Mouse (Mus musculus) C2C12 (cell line): ENCODE measurements around the gene Nptxr. TPM values are rescaled to one million over a fixed set of nuclear protein-coding genes. Genes with fewer than 3 reads are reported as not detected.
"Not testable (repeated sequence)": the region's sequence is repeated elsewhere in the genome, so short reads cannot be mapped to it uniquely, and the experiment has no call there.

Source experiments
- H3K27me3 ChIP-seq: one replicate; pipeline ENCODE4 v1.6.1; 2011; ENCODE audit not compliant: control insufficient read depth, insufficient read depth, insufficient read length
- H3K36me3 ChIP-seq: one replicate; pipeline ENCODE4 v1.6.1; 2011; ENCODE audit not compliant: control insufficient read depth, insufficient read depth
- H3K4me3 ChIP-seq: one replicate; pipeline ENCODE4 v1.5.1; 2011; ENCODE audit warnings: mild to moderate bottlenecking, control low read depth; ENCODE audit not compliant: poor library complexity, insufficient read depth, severe bottlenecking
- H3K79me2 ChIP-seq: one replicate; pipeline ENCODE4 v1.6.1; 2011; ENCODE audit not compliant: control insufficient read depth, insufficient read depth
- H3K79me3 ChIP-seq: one replicate; pipeline ENCODE4 v1.6.1; 2011; ENCODE audit warnings: low read depth, control low read depth
- H3ac ChIP-seq: one replicate; pipeline ENCODE3; 2011; ENCODE audit warnings: low read depth; ENCODE audit not compliant: control insufficient read depth, insufficient read length
- CEBPB ChIP-seq: IDR thresholded peaks from one replicate; pipeline ENCODE4 v1.6.1; 2011; ENCODE audit warnings: low read depth, mild to moderate bottlenecking, control low read depth, moderate library complexity
- CTCF ChIP-seq: IDR thresholded peaks from one replicate; pipeline ENCODE4 v1.5.1; 2011; ENCODE audit not compliant: control insufficient read depth, insufficient read depth, insufficient read length
- FOSL1 ChIP-seq: IDR thresholded peaks from one replicate; pipeline ENCODE4 v1.8.0; 2011; ENCODE audit warnings: mild to moderate bottlenecking, low read length; ENCODE audit not compliant: poor library complexity, insufficient read depth, severe bottlenecking
- MAX ChIP-seq: IDR thresholded peaks from one replicate; pipeline ENCODE4 v1.6.1; 2011; ENCODE audit warnings: mild to moderate bottlenecking, control low read depth
- MYOD1 ChIP-seq: IDR thresholded peaks from one replicate; pipeline ENCODE4 v1.6.1; 2011; ENCODE audit warnings: low read depth; ENCODE audit not compliant: control insufficient read depth, insufficient read length
- MYOG ChIP-seq: IDR thresholded peaks from one replicate; pipeline ENCODE4 v1.6.1; 2011; ENCODE audit not compliant: control insufficient read depth, insufficient read length; ENCODE audit errors: extremely low read depth
- USF1 ChIP-seq: IDR thresholded peaks from one replicate; pipeline ENCODE4 v1.6.1; 2011; ENCODE audit warnings: low read depth, mild to moderate bottlenecking, control low read depth, moderate library complexity
- polyA plus RNA-seq: library from polyadenylated mRNA; unstranded; fragments of >200 nt; fragmentation: generic; extraction: Trizol; gene quantifications from one replicate; pipeline ENCODE4 v1.2.1, GENCODE M21; 2012; ENCODE audit warnings: missing spikeins

The Nptxr gene
- polyA plus RNA-seq, 1 experiment, result 26.6 TPM

DNA sequence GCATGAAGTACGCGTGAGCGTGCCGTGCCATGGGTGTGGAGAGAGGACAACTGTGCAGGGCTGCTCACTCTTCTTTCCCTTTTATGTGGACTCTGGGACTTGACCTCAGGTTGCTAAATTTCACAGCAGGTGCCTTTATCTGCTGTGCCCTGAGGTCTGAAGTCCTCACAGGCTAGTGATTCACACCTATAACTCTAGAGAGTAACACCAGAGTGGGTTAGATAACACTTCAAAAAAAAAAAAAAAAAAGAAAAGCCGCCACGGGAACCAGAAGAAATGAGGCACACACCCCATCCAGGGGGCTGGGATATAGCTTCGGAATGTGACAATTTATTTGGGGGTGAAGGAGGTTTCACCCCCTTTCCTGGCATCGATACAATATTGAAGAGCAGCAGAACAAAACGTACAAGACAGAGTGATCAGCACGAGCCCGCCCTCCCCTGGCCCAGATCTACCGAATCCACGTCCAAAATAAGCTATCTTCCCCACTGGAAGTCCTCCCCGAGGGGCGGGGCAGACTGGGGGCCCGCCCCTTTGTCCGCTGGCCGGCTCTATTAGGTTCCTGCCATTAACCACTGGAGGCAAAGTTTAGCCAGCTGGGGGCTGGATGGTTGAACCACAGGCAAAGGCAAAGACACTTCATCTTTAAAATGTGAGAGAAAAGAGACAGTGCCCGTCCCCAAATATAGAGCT lies 19.2 kb upstream of the Nptxr start:
- TF ChIP-seq MYOG, result no peak
- no peak for TF ChIP-seq FOSL1
- no peak for TF ChIP-seq CEBPB
- no peak for TF ChIP-seq CTCF
- H3ac ChIP-seq, result no peak overlapping the region
- H3K27me3 ChIP-seq, result no peaks in the 10 kb centered on the region
- H3K4me3 ChIP-seq, result no peak overlapping the region
- H3K79me2 ChIP-seq, result peaks cover 6% of the 10 kb centered on the region
- H3K79me3 ChIP-seq, result no peaks in the 10 kb centered on the region
- peaks cover 37% of the 10 kb centered on the region for H3K36me3 ChIP-seq

DNA sequence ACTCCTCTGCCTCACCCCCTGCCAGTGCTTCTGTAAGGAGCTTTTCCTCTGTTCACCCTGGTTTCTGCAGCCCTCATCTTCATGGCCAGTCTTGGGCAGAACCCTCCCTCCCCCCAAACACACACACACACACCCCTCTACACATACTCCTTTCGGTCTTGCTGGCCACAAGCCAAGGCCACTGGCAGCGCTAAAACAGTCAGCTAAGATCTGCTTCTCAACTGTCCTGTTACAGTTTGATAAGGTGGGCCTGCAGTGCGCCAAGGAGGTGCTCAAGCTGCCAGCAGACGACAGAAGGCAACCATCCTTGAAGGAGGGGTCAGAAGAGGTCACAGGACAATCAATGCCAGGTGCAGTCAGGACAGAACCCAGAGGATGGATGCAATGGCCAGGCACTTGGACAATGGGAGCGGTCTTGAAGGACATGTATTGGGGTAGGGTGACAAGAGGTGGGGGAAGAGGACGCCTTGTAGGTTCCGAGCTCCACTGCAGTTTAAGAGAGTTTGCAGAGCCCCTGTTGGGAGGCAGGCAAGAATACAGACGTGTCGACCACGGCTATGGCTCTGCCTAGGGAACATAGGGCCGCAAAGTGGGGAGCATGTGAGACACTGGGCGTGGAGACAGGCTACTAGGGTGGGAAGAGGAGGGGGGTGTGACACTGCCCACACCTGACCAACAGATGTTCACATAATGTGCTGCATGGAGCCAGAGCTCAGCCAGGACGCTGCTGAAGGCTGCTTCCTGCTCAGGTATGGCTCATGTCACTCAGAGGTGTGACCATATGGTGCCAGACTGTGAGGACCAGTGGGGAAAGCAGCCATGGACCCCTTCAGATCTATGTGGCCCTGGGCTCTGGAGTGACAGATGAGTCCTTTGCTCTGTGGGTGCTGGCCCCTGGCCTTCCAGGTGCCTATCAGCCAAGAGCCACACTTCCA lies 18.0 kb upstream of the Nptxr start:
- H3K79me2 ChIP-seq, result peaks cover 6% of the 10 kb centered on the region
- H3K4me3 ChIP-seq, result no peak overlapping the region
- H3ac ChIP-seq, result no peak overlapping the region
- H3K36me3 ChIP-seq, result peaks cover 27% of the 10 kb centered on the region
- no peak for TF ChIP-seq MYOD1
- TF ChIP-seq USF1, result no peak
- TF ChIP-seq CTCF, result no peak
- TF ChIP-seq CEBPB, result no peak
- no peak for TF ChIP-seq FOSL1
- no peak for TF ChIP-seq MAX
- no peak for TF ChIP-seq MYOG
- H3K27me3 ChIP-seq, result no peaks in the 10 kb centered on the region
- no peaks in the 10 kb centered on the region for H3K79me3 ChIP-seq

DNA sequence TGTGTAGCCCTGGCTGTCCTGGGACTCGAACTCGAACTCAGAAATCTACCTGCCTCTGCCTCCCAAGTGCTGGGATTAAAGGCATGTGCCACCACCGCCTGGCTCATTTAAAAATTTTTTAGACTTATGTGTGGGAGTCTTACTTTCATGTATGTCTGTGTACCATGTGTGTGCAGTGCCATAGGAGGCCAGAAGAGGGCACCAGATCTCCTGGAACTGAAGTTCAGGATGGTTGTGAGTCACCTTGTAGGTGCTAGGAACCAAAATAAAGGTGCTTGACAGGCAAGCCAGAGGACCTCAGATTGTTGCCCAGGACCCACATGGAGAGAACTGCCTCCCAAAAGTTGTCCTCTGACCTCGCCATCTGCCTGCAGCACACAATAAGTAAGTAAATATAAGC lies 13.8 kb upstream of the Nptxr start:
- H3ac ChIP-seq, result no peak overlapping the region
- H3K79me2 ChIP-seq, result no peaks in the 10 kb centered on the region
- no peaks in the 10 kb centered on the region for H3K27me3 ChIP-seq
- H3K4me3 ChIP-seq, result no peak overlapping the region
- no peaks in the 10 kb centered on the region for H3K79me3 ChIP-seq
- TF ChIP-seq CEBPB, result no peak
- no peak for TF ChIP-seq MAX
- no peak for TF ChIP-seq MYOG
- no peak for TF ChIP-seq MYOD1
- no peak for TF ChIP-seq FOSL1
- no peak for TF ChIP-seq USF1
- TF ChIP-seq CTCF, result no peak
- H3K36me3 ChIP-seq, result peaks cover 11% of the 10 kb centered on the region

DNA sequence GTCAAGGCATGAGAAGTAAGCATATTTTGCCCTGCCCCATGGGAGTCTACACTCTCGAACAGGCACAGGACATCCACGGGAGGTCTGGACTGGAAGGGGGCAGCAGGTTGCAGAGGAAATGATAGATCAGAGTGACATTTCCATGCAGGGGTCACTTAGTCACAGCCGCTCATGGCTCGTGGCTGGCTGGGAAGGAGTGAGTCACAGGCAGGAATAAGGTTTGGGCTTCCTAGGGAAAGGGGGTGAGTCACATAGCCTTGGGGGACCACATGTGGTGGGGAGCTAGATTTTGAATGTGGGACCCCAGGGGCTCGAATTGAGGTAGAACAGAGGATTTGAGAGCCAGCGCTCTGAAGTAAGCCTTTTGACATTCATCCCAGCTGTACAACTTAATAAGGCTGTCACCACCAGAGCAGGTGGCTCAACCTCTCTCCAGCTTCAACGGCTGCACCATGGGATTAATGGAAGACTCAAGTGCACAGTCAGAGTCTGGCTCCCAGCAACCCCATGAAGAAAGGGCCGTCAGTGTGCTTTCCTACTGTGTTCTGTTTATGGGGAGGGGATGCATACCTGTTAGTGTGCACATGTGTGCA lies 9.2 kb upstream of the Nptxr start:
- no peaks in the 10 kb centered on the region for H3K27me3 ChIP-seq
- no peak overlapping the region for H3ac ChIP-seq
- H3K79me3 ChIP-seq, result no peaks in the 10 kb centered on the region
- H3K79me2 ChIP-seq, result no peaks in the 10 kb centered on the region
- TF ChIP-seq CTCF (no peak), MYOD1 (peak; percentile 83), USF1 (peak; percentile 54), MYOG (no peak), CEBPB (no peak), MAX (peak; percentile 69), FOSL1 (peak; percentile 85)
- no peaks in the 10 kb centered on the region for H3K36me3 ChIP-seq
- no peak overlapping the region for H3K4me3 ChIP-seq

DNA sequence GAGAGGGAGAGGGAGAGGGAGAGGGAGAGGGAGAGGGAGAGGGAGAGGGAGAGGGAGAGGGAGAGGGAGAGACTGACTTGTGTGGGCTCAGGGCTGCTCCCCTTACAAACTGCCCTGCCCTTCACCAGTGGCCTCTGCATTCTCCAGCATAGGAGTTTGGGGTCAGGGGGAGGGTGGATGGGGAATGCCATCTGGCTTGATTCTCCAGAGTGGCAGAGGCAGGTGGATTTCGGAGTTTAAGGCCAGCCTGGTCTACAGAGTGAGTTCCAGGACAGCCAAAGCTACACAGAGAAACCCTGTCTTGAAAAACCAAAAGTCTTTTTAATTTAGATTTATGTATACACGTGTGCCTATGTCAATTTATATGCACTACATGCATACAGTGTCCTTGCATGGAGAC lies 8.3 kb upstream of the Nptxr start:
- H3K79me2 ChIP-seq, H3K79me3 ChIP-seq, H3K4me3 ChIP-seq, H3K27me3 ChIP-seq, H3K36me3 ChIP-seq, H3ac ChIP-seq: not testable (repeated sequence)
- TF ChIP-seq MYOD1, result peak; percentile 63

DNA sequence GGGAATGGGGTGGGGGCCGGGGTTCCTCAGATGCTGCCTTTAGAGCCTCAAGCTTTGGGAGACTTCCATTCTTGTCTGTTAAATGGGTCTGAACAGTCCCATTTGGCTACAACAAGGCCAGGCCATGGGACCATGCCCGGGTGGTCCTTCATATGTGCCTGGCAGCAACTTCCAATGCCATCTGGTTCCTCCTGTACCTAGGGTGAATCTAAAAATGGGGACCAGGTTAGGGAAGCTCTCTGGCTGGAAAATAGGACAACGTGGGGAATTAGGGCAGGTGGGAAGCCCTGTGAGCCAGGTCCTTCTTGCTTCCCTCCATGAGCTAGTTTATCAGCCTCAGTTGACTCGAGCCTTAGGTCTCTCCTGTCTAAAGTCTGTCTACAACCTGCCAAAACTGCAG lies 6.4 kb upstream of the Nptxr start:
- no peaks in the 10 kb centered on the region for H3K79me3 ChIP-seq
- no peak overlapping the region for H3K4me3 ChIP-seq
- H3ac ChIP-seq, result no peak overlapping the region
- H3K79me2 ChIP-seq, result no peaks in the 10 kb centered on the region
- H3K36me3 ChIP-seq, result no peaks in the 10 kb centered on the region
- H3K27me3 ChIP-seq, result no peaks in the 10 kb centered on the region
- TF ChIP-seq CTCF (no peak), MAX (no peak), USF1 (no peak)
